Mouse (Mus musculus): ENCODE results near the gene Gm49388. TPM values are rescaled to one million over a fixed set of nuclear protein-coding genes. Genes with fewer than 3 reads are reported as not detected.
"Not testable (repeated sequence)": the region's sequence is repeated elsewhere in the genome, so short reads cannot be mapped to it uniquely, and the experiment has no call there.

Gm49388 gene
- total RNA-seq, 2 experiments from 2014 or later, result 2.7 to 3.1 TPM

DNA sequence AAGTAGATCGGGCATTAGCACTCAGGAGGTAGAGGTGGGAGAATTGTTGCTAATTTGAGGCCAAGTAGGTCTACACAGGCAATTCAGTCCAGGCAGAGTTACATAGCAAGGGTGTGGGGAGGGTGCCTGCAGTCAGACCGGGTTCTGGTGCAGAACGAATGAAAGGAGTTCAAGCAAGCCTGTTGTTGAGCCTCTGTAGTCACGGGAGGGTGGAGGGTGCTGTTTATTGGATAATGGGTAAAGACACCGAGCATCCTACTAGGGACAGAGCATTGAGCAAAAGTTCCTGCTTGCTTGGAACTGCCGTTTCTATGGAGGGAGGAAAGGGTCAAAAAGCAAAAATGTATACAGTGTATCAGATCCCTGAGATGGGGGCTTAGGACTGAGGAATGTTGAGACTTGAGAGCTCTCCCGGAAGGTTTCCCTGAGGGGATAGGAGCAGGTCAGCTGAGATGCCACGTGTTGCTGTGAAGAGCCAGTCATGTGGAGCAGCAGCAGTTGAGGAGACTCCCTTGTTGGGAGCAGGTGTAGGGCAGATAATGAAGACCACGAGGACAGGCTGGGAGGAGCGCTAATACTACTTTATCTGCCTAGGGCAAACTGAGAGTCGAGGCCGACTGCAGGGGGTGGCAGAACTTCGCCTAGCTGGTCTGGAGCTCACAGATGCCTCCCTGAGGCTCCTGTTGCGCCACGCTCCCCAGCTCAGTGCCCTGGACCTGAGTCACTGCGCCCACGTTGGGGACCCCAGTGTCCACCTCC lies 18.4 kb upstream of the Gm49388 start:
- DNase-seq, result no peak
- intact Hi-C loops (cut with DNase I), result no loop called here

DNA sequence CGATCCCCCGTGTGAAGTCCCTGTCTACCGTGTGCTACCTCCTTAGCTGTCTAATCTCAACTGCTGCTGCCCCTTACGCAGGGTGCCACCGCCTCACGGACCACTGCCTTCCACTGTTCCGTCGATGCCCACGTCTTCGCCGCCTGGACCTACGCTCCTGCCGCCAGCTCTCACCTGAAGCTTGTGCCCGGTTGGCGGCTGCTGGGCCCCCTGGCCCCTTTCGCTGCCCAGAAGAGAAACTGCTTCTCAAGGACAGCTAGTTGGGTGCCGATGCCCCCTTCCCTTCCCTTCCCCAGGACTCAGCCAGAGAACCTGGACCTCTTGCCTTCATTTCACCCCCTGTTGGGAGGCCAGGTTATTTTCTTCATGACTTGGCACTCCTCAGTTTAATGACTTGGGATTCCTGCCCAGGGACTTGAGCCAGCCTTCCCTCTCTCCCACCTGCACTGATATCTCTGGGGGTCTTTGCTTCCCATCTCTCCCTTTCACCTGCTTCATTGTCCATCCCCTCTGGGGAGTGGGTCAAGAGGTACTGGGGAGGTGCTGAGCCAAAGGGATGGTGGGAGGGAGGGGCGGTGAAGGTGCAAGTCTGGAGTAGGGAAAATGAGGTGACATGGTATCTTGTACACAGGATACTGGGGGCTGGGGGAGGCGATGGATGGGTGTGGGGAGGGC lies 17.6 kb upstream of the Gm49388 start:
- DNase-seq, result no peak
- intact Hi-C loops (cut with DNase I), result no loop called here

DNA sequence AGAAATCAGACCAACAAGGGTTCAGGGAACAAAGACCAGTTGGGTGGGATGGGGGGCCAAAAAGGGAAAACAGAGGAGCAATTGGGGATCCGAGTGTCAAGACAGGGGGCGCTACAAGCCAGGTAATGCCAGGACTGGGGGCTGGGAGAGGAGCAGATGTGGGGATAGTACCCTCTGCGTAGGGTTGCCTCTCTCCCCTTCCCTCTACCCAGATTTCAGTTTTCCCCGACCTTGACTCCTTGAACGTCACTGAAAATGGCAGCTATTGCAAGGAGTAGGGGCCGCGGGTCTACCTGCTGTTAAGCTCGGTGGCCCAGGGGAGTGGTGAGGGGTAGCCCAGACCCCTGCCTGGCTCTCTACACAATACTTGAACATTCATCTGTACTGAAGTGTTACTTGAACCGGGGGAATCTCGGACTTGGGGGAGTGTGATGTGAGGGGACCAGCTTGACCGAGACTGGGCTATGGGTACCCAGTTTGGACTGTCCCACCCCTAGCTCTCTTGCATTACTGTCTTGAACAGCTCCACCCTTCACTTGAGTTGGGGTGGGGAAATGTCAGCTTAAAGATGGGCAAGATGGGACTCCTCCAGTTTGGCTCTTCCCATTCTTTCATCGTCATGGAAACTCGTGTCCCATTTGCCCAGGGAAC lies 16.9 kb upstream of the Gm49388 start:
- intact Hi-C loops (cut with DNase I), result no loop called here
- DNase-seq, result no peak

DNA sequence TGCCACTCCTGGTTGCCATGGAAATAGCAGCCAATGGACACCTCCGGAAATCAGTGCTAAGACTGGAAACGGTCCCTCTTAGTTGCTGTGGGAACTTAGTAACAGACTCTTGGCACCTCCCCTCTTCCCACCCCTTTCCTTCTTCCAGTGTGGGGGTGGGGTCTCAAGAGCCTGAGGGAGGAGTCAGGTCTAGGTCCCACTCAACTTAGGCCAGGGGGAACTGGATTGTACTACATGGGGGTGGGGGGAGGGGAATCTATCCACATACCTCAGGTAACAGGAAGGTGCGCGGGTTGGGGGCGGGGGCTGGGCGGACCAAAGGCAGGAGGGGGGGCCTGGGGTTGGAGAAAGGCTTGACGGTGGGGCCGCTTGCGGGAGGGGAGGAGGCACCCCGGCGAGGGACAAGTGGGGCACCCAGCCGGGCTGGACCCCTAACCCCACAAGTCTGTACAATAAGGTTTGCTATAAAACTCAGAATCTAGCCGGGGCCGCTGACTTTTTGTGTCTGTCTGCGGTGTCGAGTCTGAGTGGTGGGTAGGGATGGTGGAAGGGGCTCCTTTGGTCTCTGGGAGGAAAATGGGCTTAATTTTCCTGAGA lies 16.3 kb upstream of the Gm49388 start:
- intact Hi-C loops (cut with DNase I), result no loop called here
- DNase-seq, result peak; percentile 97 to 98

GRCm38 (mm10) chr7:127769651-127770038 lies 15.8 kb upstream of the Gm49388 start, which contains the start of gene Orai3:
Gene Orai3, plus strand, starts transcription at chr7:127769815.
- peak; percentile 92 for DNase-seq
- intact Hi-C loops (cut with DNase I), result loop anchor here (5.0 kb wide), 1 partner anchor 168 kb away; no protein-coding TSS in a partner anchor

DNA sequence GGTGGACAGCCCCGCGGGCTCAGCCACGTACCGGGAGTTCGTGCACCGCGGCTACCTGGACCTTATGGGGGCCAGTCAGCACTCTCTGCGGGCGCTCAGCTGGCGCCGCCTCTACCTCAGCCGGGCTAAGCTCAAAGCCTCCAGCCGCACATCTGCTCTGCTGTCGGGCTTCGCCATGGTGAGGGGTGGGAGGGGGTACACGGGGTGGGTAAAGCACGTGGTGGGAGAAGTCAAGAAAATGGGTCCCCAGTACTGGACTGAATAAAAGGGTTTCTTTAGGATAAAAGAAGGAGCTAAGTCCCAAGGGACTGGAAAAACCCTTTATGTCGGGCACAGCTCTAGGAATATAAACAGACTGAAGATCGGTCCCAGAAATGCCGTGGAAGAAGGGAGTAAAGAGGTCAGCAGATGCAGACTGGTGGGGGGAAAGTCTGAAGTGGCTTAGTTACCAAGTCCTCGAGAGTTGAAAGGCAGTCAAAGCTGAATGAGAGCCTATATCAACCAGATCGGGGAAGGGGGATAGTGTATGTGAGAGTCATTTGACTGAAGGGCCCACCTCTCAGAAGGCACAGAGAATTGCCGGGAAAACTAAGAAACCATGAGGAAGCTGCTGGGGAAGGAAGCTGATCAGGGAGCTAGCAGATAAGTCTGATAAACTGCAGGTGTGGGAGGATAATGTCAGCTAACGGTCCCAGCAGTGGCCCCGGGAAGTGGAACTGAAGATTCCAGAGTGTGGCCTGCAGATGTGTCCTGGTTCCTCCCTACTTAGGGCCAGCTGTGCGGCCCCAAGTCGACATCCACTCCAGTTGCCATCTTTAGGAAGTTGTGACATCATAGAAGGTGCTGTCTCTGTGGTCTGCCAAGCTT lies 15.1 kb upstream of the Gm49388 start:
- intact Hi-C loops (cut with DNase I), result loop anchor here (5.0 kb wide), 1 partner anchor 167 kb away; no protein-coding TSS in a partner anchor
- DNase-seq, result peak in 1 of 2 experiments; percentile 32

GRCm38 (mm10) chr7:127771262-127771661 lies 14.1 kb upstream of the Gm49388 start:
- DNase-seq, result no peak
- intact Hi-C loops (cut with DNase I), result loop anchor here (5.0 kb wide), 1 partner anchor 166 kb away; no protein-coding TSS in a partner anchor

DNA sequence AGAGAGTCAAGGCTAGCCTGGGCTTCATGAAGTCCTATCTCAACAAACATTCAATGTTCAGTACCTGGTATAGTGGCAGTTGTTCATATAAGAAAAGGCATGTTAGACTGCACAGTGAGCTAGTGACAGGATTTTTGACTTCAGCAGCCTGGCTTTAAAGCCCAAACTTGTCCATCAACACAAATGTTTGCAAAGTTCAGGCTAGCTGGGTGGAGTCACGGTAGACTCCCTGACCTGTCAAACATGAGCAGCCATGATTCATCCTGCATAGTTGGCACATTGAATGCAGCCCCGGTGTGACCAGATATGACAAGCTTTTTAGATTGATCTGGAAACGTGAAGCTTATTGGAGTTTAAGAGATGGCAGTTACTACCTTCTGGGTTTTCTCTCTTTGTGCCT lies 13.3 kb upstream of the Gm49388 start:
- DNase-seq, result no peak
- intact Hi-C loops (cut with DNase I), result loop anchor here (5.0 kb wide), 1 partner anchor 165 kb away; no protein-coding TSS in a partner anchor

DNA sequence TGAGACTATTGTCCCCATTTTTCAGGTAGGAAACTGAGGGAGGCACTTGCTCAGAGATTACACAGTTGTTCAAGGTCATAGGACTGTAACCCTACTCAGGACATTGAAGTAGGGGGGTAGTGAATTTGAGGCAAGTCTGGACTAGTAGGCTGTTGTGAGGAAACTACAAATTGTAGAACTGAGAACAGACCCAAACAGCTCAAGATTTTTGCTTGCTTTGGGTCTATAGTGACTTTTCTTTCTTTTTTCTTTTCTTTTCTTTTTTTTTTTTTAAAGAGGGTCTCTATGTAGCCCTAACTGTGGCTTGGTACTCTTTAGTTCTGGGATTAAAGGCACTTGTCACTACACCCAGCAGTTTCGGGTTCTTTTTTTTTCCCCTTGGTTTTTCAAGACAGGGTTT lies 12.9 kb upstream of the Gm49388 start:
- no peak for DNase-seq
- intact Hi-C loops (cut with DNase I), result loop anchor here (5.0 kb wide), 1 partner anchor 165 kb away; no protein-coding TSS in a partner anchor

DNA sequence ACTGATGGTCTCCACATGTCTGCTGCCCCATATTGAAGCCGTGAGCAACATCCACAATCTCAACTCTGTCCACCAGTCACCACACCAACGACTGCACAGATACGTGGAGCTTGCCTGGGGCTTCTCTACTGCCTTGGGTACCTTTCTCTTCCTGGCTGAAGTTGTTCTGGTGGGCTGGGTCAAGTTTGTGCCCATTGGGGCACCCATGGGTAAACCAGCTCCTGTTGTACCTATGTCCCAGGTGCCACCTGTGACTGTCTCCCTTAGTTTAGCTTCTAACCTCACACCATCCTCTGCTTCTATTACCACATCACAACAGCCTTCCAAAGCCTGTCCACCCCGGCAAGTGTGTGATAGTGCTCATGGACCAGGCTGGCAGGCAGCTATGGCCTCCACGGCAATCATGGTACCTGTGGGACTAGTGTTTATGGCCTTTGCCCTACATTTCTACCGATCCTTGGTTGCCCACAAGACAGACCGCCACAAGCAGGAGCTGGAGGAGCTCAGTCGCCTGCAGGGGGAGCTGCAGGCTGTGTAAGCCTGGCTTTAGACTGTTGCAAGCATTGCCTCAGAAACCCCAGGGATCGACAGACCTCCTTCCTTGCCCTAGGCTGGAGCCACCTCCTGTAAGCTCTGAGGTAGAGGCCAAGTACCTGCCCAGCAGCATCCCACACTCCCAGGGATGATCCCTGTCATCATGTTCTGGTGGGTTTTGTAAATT lies 11.6 kb upstream of the Gm49388 start:
- peak; percentile 59 to 78 for DNase-seq
- intact Hi-C loops (cut with DNase I), result loop anchor here (5.0 kb wide), 1 partner anchor 163 kb away; no protein-coding TSS in a partner anchor

DNA sequence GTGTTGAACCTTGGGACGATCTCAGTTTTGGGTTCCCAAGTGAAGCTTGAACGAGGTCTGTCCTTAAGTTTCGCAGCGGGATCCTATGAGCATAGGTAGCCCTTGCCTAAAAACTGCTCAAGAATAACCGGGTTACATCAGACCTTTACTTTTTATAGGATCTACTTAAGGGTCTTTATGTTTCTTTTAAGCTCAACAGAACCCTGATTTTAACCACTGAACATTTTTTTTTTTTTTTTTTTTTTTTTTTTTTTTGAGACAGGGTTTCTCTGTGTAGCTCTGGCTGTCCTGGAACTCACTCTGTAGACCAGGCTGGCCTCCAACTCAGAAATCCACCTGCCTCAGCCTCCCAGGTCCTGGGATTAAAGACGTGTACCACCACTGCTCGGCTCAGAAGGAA lies 9.6 kb upstream of the Gm49388 start:
- not testable (repeated sequence) for DNase-seq
- intact Hi-C loops (cut with DNase I), result loop anchor here (5.0 kb wide), 1 partner anchor 66 kb away; no protein-coding TSS in a partner anchor

- intact Hi-C loops (cut with DNase I), result loop anchor here (5.0 kb wide), 1 partner anchor 66 kb away; no protein-coding TSS in a partner anchor
- DNase-seq, result peak; percentile 90 to 93
Measured at GRCm38 (mm10) chr7:127776426-127776825, 9.0 kb upstream of the Gm49388 start, which contains the start of gene Setd1a. Gene Setd1a, plus strand, starts transcription at chr7:127776670.

GRCm38 (mm10) chr7:127776878-127777473 lies 8.4 kb upstream of the Gm49388 start:
- intact Hi-C loops (cut with DNase I), result loop anchor here (5.0 kb wide), 1 partner anchor 65 kb away; no protein-coding TSS in a partner anchor
- DNase-seq, result peak; percentile 97 to 98

DNA sequence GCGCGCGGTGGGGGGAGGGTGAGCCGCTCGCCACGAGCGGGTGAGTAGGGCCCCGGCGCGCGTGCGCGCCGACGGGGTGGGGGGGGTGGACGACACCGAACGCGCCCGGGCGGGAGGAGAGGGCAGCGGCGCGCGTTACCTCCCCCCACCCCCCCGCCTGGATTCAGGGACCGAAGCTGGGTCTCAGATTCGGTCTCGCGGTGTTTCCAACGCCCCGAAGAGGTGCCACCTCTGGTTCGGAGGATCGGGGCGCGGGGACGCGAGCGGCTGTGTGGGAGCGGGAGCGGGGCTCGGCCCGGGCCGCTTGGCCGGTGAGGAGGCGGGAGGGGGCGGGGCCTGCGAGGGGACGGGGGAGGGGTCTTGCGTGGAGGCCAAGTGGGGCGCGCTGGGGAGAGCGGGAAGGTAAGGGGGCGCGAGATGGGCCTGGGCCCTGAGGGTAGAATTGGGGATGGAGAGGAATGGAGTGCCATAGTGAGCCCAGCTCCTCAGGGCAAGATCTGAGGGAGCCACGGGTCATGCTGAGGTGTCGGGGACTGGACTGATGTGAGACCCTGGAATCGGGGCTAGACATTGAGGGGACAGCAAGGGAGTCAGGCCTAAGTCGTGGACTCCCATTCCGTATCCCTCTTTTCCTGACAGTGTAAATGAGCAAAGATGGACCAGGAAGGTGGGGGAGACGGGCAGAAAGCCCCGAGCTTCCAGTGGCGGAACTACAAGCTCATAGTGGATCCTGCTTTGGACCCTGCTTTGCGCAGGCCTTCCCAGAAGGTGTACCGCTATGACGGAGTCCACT lies 7.7 kb upstream of the Gm49388 start:
- DNase-seq, result peak; percentile 66 to 72
- intact Hi-C loops (cut with DNase I), result loop anchor here (2.0 to 5.0 kb wide), 2 partner anchors 19 to 65 kb away; no protein-coding TSS in a partner anchor

- intact Hi-C loops (cut with DNase I), result loop anchor here (2.0 to 5.0 kb wide), 2 partner anchors 18 to 64 kb away; no protein-coding TSS in a partner anchor
- DNase-seq, result no peak
Measured at GRCm38 (mm10) chr7:127778350-127778749, 7.1 kb upstream of the Gm49388 start.

- DNase-seq, result no peak
- intact Hi-C loops (cut with DNase I), result loop anchor here (2.0 kb wide), 1 partner anchor 18 kb away; no protein-coding TSS in a partner anchor
Measured at GRCm38 (mm10) chr7:127797076-127797845, 11.9 kb downstream of the Gm49388 start.

GRCm38 (mm10) chr7:127798591-127798990 lies 13.2 kb downstream of the Gm49388 start:
- intact Hi-C loops (cut with DNase I), result no loop called here
- no peak for DNase-seq

Data from heart, postnatal 10 days (tissue).